Mouse (Mus musculus): Measurements from ENCODE around the gene Sp100. TPM values are rescaled to one million over a fixed set of nuclear protein-coding genes. Genes with fewer than 3 reads are reported as not detected.

Sp100 gene
- polyA plus RNA-seq, 1 experiment: 291 TPM

DNA sequence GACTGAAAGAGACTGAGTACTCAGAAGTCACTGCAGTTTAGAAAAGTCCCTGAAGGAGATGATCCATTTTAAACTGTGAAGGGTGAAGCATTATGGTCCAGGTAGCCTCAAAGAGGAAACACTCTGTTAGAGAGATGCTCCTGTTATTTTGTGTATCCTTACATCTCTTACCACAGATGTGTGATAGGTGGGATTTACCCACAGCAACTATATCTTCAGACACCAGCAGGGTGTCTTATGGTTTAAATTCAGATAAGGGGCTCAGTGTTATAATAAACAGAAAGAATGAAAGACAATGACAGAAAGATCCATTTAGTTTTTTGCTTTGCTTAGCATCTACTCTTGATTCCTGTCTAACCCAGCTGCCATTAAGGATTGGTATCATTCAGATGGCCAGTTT lies 14.5 kb downstream of the Sp100 start:
- H3K4me1 ChIP-seq (ENCODE audit: control insufficient read depth, insufficient read depth, low read length): peaks cover 11% of the 10 kb centered on the region
- no peak overlapping the region for H3K27ac ChIP-seq (ENCODE audit: insufficient read depth, low read depth, low read length)
- no peak overlapping the region for H3K4me3 ChIP-seq (ENCODE audit: insufficient read depth, low read length)
- TF ChIP-seq CTCF (IDR thresholded peaks at IDR 0.05; ENCODE audit: low read depth, low read length): no peak
- no peak for TF ChIP-seq POLR2A (IDR thresholded peaks at IDR 0.05; ENCODE audit: borderline replicate concordance, low read depth, low read length)

DNA sequence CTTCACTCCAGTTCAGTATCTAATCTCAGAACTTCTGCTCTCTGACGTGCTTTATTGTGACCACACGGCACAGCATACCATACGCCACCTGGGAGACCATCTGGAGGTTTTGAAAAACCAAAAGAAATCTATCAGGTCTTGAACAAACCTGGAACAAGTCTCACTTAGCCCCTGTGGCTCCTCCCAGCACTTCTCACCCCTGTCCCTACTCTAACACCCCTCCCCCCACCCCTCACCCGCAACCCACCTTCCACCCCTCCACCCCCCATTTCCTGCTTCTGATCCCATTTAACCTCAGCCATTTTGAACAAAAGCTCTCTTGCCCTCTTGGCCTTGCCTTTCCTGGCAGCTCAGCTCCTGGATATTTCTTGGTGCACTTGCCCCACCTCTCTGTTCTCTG lies 30.4 kb downstream of the Sp100 start:
- Histone ChIP-seq H3K4me3 (ENCODE audit: insufficient read depth, low read length) (no peak overlapping the region), H3K27ac (ENCODE audit: insufficient read depth, low read depth, low read length) (no peak overlapping the region), H3K4me1 (ENCODE audit: control insufficient read depth, insufficient read depth, low read length) (no peaks in the 10 kb centered on the region)
- TF ChIP-seq POLR2A (IDR thresholded peaks at IDR 0.05; ENCODE audit: borderline replicate concordance, low read depth, low read length) (no peak), CTCF (IDR thresholded peaks at IDR 0.05; ENCODE audit: low read depth, low read length) (no peak)

DNA sequence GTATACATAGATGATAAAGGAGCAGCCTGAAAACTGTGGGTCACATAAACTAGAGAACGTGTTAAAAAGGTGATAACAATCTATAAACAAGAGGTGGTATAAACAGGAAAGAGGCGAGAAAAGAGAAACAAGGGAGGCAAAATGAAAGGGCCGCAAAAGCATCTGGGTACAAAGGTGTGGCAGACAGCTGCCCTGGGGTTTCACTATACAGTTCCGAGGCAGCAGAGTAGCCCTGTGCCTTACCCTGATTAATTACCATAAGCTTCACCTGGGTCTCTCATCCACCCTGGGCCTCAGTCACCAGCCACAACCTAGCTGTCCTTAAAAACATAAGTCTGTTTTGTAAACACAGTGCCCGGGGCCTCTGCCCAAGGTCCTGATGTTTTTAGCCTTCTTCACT lies 36.9 kb downstream of the Sp100 start:
- Histone ChIP-seq H3K4me3 (ENCODE audit: insufficient read depth, low read length) (no peak overlapping the region), H3K27ac (ENCODE audit: insufficient read depth, low read depth, low read length) (no peak overlapping the region), H3K4me1 (ENCODE audit: control insufficient read depth, insufficient read depth, low read length) (peaks cover 8% of the 10 kb centered on the region)
- TF ChIP-seq CTCF (IDR thresholded peaks at IDR 0.05; ENCODE audit: low read depth, low read length): no peak

DNA sequence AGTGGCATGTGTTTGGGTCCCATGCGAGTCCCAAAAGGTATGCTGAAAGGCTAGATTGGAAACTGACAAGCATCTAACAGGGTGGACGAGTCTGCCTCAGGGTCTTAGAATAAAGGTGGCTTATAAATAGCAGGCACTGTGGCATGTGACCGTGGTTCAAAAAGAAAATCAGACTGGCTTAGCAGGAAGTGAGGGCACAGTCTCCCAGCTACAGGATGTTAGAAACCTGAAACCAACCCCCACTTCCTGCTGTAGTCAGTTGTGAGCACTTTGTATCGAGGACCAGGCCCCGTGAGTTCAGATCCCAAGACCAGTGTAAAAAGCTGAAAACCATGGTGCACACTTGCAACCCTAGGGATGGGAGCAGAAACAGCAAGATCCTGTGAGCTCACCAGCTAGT lies 37.6 kb downstream of the Sp100 start:
- Histone ChIP-seq H3K4me1 (ENCODE audit: control insufficient read depth, insufficient read depth, low read length) (peaks cover 8% of the 10 kb centered on the region), H3K4me3 (ENCODE audit: insufficient read depth, low read length) (no peak overlapping the region), H3K27ac (ENCODE audit: insufficient read depth, low read depth, low read length) (peak overlapping the region; percentile 19; the same call in 1 of the 2 replicates)
- TF ChIP-seq CTCF (IDR thresholded peaks at IDR 0.05; ENCODE audit: low read depth, low read length): no peak
- no peak for TF ChIP-seq POLR2A (IDR thresholded peaks at IDR 0.05; ENCODE audit: borderline replicate concordance, low read depth, low read length)

DNA sequence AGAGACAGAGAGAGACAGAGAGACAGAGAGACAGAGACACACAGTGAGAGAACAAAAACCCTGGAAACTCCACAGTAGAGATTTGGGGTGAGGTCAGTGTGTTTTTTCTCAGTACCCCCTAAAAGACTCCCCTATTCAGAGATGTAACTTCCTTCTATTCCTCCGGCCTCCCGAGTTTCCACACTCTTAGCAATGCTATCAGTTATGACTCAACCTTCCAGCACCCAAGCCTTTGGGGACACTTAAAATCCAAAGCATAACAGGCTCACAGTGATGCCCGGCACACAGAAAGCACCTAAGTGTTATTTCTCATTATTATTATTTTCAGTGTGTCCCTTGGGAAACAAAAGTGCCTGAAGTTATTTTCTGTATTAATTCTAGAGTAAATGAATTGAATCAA lies 40.8 kb downstream of the Sp100 start:
- H3K27ac ChIP-seq (ENCODE audit: insufficient read depth, low read depth, low read length): no peak overlapping the region
- no peak overlapping the region for H3K4me3 ChIP-seq (ENCODE audit: insufficient read depth, low read length)
- TF ChIP-seq CTCF (IDR thresholded peaks at IDR 0.05; ENCODE audit: low read depth, low read length): no peak
- no peak for TF ChIP-seq POLR2A (IDR thresholded peaks at IDR 0.05; ENCODE audit: borderline replicate concordance, low read depth, low read length)
- peaks cover 14% of the 10 kb centered on the region for H3K4me1 ChIP-seq (ENCODE audit: control insufficient read depth, insufficient read depth, low read length)

DNA sequence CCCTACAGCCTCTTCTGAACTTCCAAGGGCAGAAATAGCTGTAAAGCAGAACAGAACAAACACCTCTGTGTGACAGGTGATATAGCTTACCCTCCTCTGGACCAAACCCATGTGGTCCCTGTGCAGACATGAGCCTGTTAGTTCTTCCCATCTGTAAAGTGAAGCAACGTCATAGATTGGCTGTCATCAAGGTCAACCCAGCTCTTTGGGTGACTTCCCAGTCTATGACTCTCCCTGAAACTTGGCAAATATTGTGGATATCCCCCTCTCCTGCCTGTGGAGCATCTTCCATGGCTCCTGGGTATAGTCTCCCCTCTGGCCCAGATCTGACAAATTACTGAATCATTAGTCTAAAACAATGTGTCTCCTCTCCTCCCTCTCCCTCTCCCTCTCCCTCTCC lies 42.5 kb downstream of the Sp100 start:
- Histone ChIP-seq H3K4me3 (ENCODE audit: insufficient read depth, low read length) (no peak overlapping the region), H3K4me1 (ENCODE audit: control insufficient read depth, insufficient read depth, low read length) (peaks cover 11% of the 10 kb centered on the region), H3K27ac (ENCODE audit: insufficient read depth, low read depth, low read length) (no peak overlapping the region)
- TF ChIP-seq CTCF (IDR thresholded peaks at IDR 0.05; ENCODE audit: low read depth, low read length) (no peak), POLR2A (IDR thresholded peaks at IDR 0.05; ENCODE audit: borderline replicate concordance, low read depth, low read length) (no peak)

DNA sequence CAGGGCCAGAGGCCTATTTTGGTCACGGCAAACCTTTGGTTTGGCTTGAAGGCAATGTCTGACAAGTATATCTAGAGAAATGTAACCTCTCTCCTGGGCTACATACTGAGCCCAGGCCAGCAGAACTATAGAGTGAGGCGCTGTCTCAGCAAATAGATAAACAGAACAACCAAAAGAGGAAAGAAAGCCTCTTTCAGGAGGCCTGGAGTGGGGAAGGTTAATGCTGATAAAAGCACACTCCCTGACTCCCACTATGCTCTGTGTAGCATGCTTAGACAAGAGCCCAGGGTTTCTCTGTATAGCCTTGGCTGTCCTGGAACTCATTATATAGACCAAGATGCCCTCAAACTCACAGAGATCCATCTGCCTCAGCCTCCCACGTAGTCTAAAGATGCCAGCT lies 43.5 kb downstream of the Sp100 start:
- no peak overlapping the region for H3K4me3 ChIP-seq (ENCODE audit: insufficient read depth, low read length)
- peaks cover 8% of the 10 kb centered on the region for H3K4me1 ChIP-seq (ENCODE audit: control insufficient read depth, insufficient read depth, low read length)
- no peak for TF ChIP-seq POLR2A (IDR thresholded peaks at IDR 0.05; ENCODE audit: borderline replicate concordance, low read depth, low read length)
- no peak for TF ChIP-seq CTCF (IDR thresholded peaks at IDR 0.05; ENCODE audit: low read depth, low read length)
- H3K27ac ChIP-seq (ENCODE audit: insufficient read depth, low read depth, low read length): no peak overlapping the region

DNA sequence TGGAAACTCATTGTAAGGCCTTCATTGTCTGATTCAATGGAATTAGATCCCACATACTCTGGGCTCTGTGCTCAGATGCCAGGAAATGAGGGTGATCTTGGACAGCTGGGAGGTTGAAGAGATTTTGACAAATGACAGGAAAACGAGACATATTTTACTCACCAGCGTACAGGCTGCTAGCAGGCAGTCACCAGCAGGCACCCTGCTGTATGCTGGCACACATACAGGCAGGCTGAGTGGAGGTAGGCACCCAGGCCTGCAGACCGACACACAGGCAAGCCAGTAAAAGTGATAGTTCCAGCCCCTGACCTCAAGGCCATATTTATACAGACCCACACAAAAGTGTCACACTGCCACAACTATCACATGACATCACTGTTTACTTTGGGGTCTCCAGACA lies 45.9 kb downstream of the Sp100 start:
- no peak overlapping the region for H3K4me3 ChIP-seq (ENCODE audit: insufficient read depth, low read length)
- no peak overlapping the region for H3K27ac ChIP-seq (ENCODE audit: insufficient read depth, low read depth, low read length)
- TF ChIP-seq CTCF (IDR thresholded peaks at IDR 0.05; ENCODE audit: low read depth, low read length): no peak
- TF ChIP-seq POLR2A (IDR thresholded peaks at IDR 0.05; ENCODE audit: borderline replicate concordance, low read depth, low read length): no peak
- peaks cover 10% of the 10 kb centered on the region for H3K4me1 ChIP-seq (ENCODE audit: control insufficient read depth, insufficient read depth, low read length)

DNA sequence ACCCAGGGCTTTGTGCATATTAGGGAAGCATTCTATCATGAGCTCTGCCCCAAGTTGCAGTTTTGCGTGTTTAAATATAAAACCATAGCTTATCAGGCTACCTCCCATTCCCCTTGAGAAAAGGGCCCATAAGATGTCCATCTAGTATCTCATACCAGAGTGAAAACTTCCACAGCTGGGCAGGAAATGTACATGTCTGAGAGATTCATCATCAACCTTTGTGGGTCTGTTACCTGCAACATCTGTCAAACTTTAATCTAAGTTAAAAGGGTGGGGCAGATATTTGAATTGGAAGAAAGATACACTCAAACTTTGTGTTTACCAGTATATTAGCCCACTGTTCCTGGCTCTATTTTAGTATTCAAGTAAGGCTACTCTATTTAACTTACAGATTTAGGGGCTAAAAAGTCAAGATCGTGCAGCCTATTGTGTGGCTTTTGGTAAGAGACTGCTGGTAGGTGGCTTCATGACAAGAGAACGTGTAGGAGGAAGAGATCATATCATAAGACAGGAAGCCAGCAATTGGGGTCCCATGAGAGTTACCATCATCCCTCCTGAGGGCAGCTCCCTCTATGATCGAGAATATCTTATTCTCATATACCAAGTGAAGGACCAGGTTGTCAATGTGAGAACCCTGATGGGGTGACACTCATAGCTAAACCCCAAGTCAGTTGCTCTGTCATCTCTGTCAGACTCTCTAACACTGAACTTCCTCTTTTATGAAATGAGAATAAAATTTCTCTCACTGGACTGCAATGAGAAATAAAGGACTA lies 48.1 kb downstream of the Sp100 start:
- no peak overlapping the region for H3K27ac ChIP-seq (ENCODE audit: insufficient read depth, low read depth, low read length)
- peaks cover 14% of the 10 kb centered on the region for H3K4me1 ChIP-seq (ENCODE audit: control insufficient read depth, insufficient read depth, low read length)
- TF ChIP-seq CTCF (IDR thresholded peaks at IDR 0.05; ENCODE audit: low read depth, low read length): no peak
- TF ChIP-seq POLR2A (IDR thresholded peaks at IDR 0.05; ENCODE audit: borderline replicate concordance, low read depth, low read length): no peak
- H3K4me3 ChIP-seq (ENCODE audit: insufficient read depth, low read length): no peak overlapping the region

DNA sequence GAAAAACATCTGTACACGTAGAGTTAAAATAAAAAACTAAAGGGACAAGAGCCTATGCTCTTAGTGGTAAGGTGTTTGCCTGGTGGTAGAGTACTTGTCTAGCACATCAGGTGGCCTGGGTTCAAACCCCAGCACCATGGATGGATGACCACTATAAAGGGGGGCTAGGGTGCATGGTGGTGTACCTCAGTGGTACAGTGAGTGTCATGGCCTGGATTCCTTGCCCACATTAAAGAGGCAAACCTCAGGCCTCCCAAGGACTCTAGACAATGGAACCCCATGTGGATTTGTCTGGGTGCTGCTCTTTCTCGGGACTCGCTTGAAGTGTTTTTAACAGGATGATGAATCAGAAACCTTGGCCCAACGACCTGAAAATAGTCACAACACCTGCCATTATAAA lies 52.7 kb downstream of the Sp100 start:
- TF ChIP-seq POLR2A (IDR thresholded peaks at IDR 0.05; ENCODE audit: borderline replicate concordance, low read depth, low read length) (no peak), CTCF (IDR thresholded peaks at IDR 0.05; ENCODE audit: low read depth, low read length) (no peak)
- peaks cover 16% of the 10 kb centered on the region for H3K4me1 ChIP-seq (ENCODE audit: control insufficient read depth, insufficient read depth, low read length)
- H3K4me3 ChIP-seq (ENCODE audit: insufficient read depth, low read length): no peak overlapping the region
- H3K27ac ChIP-seq (ENCODE audit: insufficient read depth, low read depth, low read length): no peak overlapping the region

Data from bone marrow macrophage, adult 2 months (primary cell).